Mouse (Mus musculus): ENCODE results near the gene Snd1. TPM values are rescaled to one million over a fixed set of nuclear protein-coding genes. Genes with fewer than 3 reads are reported as not detected.

Snd1 gene
- total and polyA plus RNA-seq, 3 experiments = 83.7 to 377 (median 210) TPM

GRCm38 (mm10) chr6:28914981-28915380 lies 440.0 kb downstream of the Snd1 start:
- DNase-seq (ENCODE audit: extremely low read depth) = no peak
- H3K4me2 ChIP-seq (ENCODE audit: insufficient read depth, low read depth, poor library complexity, severe bottlenecking) = no peak overlapping the region
- H3K4me3 ChIP-seq (replicated peaks in 1 of 3; ENCODE audit: low read depth in 2 of 3, low read length in 2 of 3, poor library complexity in 1 of 3) = no peak overlapping the region
- H3K4me1 ChIP-seq (ENCODE audit: control insufficient read depth in 1 of 2, insufficient read depth in 2 of 2) = no peaks in the 10 kb centered on the region
- no peaks in the 10 kb centered on the region for H3K79me2 ChIP-seq (replicated peaks; ENCODE audit: control insufficient read depth, extremely low read depth, insufficient read depth, poor library complexity, severe bottlenecking)
- 0 out of 2 replicates have a peak, but pooled peaks have one; percentile 8 for TF ChIP-seq SMC3 (IDR thresholded peaks at IDR 0.05; ENCODE audit: low read depth, low read length)
- TF ChIP-seq GABPA (IDR thresholded peaks at IDR 0.05; ENCODE audit: insufficient replicate concordance, low read depth, low read length) = no peak
- no peak for TF ChIP-seq ETS1 (conservative IDR thresholded peaks at IDR 0.05; ENCODE audit: low read depth, low read length)
- TF ChIP-seq ZMIZ1 (IDR thresholded peaks at IDR 0.05; ENCODE audit: low read depth, low read length) = no peak
- no peak for TF ChIP-seq TBP (conservative IDR thresholded peaks at IDR 0.05; ENCODE audit: low read depth, low read length)
- TF ChIP-seq MEF2A (IDR thresholded peaks at IDR 0.05; ENCODE audit: borderline replicate concordance, low read depth, low read length) = no peak
- peak in 1 of 2 experiments; percentile 27; a peak in 2 of 4 replicates for TF ChIP-seq CTCF (conservative IDR thresholded peaks at IDR 0.05 in 1 of 2, IDR thresholded peaks at IDR 0.05 in 1 of 2; ENCODE audit: low read depth in 2 of 2, low read length in 2 of 2)
- TF ChIP-seq ZKSCAN1 (IDR thresholded peaks at IDR 0.05; ENCODE audit: borderline replicate concordance, low read depth, low read length) = no peak
- no peak for TF ChIP-seq MAZ (IDR thresholded peaks at IDR 0.05; ENCODE audit: low read depth, low read length)
- no peak for TF ChIP-seq CHD1 (IDR thresholded peaks at IDR 0.05; ENCODE audit: low read depth, low read length)
- H3K9ac ChIP-seq (ENCODE audit: insufficient read depth, low read depth) = no peak overlapping the region
- H3K36me3 ChIP-seq (replicated peaks in 1 of 2; ENCODE audit: control insufficient read depth in 1 of 2, insufficient read depth in 1 of 2, low read length in 1 of 2) = no peaks in the 10 kb centered on the region
- dilution Hi-C loops (cut with MboI; ENCODE audit: extremely low pct_ligation_motif_present, extremely low pct_unique_long_range_greater_than_20kb, low sequenced_read_pairs) = no loop called here
- no peak overlapping the region for H3K27ac ChIP-seq (ENCODE audit: insufficient read depth, low read depth)
- in situ Hi-C loops (cut with MboI; ENCODE audit: low pct_ligation_motif_present, low pct_unique_long_range_greater_than_20kb, low sequenced_read_pairs) = no loop called here
- H3K9me3 ChIP-seq (replicated peaks; ENCODE audit: low read length) = peaks cover 5% of the 10 kb centered on the region
- H3K27me3 ChIP-seq (replicated peaks) = peaks cover 2% of the 10 kb centered on the region

DNA sequence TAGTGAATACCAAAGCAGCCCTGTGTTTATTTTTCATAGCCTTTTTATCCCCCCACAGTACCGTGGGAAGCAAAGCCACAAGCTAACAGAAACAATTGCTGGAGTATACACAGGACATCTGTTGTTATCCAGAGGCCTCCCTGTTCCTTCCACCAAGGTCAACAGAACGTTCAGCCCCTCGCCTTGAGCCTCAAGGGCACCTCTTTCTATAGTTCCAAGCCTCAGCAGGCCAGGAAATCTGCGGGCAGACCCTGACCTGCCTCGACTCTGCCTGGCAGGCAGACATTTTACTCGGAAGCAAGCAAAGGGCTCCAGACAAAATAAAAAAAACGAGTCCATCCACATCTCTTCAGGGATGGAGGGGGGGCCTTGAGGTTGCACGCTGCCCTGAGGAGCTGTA lies 441.7 kb downstream of the Snd1 start:
- dilution Hi-C loops (cut with MboI; ENCODE audit: extremely low pct_ligation_motif_present, extremely low pct_unique_long_range_greater_than_20kb, low sequenced_read_pairs) = no loop called here
- DNase-seq (ENCODE audit: extremely low read depth) = no peak
- Histone ChIP-seq H3K27me3 (replicated peaks) (peaks cover 2% of the 10 kb centered on the region), H3K27ac (ENCODE audit: insufficient read depth, low read depth) (no peak overlapping the region), H3K9me3 (replicated peaks; ENCODE audit: low read length) (peaks cover 5% of the 10 kb centered on the region), H3K4me3 (replicated peaks in 1 of 3; ENCODE audit: low read depth in 2 of 3, low read length in 2 of 3, poor library complexity in 1 of 3) (no peak overlapping the region), H3K36me3 (replicated peaks in 1 of 2; ENCODE audit: control insufficient read depth in 1 of 2, insufficient read depth in 1 of 2, low read length in 1 of 2) (peaks cover 0 to 3% of the 10 kb centered on the region in 2 experiments), H3K79me2 (replicated peaks; ENCODE audit: control insufficient read depth, extremely low read depth, insufficient read depth, poor library complexity, severe bottlenecking) (no peaks in the 10 kb centered on the region), H3K9ac (ENCODE audit: insufficient read depth, low read depth) (no peak overlapping the region), H3K4me2 (ENCODE audit: insufficient read depth, low read depth, poor library complexity, severe bottlenecking) (no peak overlapping the region), H3K4me1 (ENCODE audit: control insufficient read depth in 1 of 2, insufficient read depth in 2 of 2) (no peaks in the 10 kb centered on the region)
- in situ Hi-C loops (cut with MboI; ENCODE audit: low pct_ligation_motif_present, low pct_unique_long_range_greater_than_20kb, low sequenced_read_pairs) = no loop called here
- TF ChIP-seq MEF2A (IDR thresholded peaks at IDR 0.05; ENCODE audit: borderline replicate concordance, low read depth, low read length) (no peak), MYC (IDR thresholded peaks at IDR 0.05; ENCODE audit: low read depth, low read length) (no peak), JUN (IDR thresholded peaks at IDR 0.05; ENCODE audit: insufficient read depth, low read depth, low read length) (no peak), UBTF (IDR thresholded peaks at IDR 0.05; ENCODE audit: low read depth, low read length) (no peak), PAX5 (IDR thresholded peaks at IDR 0.05; ENCODE audit: low read length) (no peak)
